Mouse (Mus musculus) liver, embryonic 14.5 days (tissue): ENCODE measurements around the gene 1700067P10Rik.

Experiments used
- CTCF ChIP-seq: IDR thresholded peaks from 2 replicates; pipeline ENCODE4 v1.5.1; 2016; ENCODE audit warnings: antibody characterized with exemption, low read depth, control low read depth
- EP300 ChIP-seq: IDR thresholded peaks from 2 replicates; pipeline ENCODE4 v1.6.1; 2016; ENCODE audit warnings: antibody characterized with exemption, low read depth

GRCm38 (mm10) chr17:48080626-48081025 lies 8.5 kb upstream of the 1700067P10Rik start:
- TF ChIP-seq CTCF (no peak), EP300 (no peak)
